Mouse (Mus musculus) hindbrain, embryonic 15.5 days (tissue): Measurements from ENCODE around the gene Gm21983. TPM values are rescaled to one million over a fixed set of nuclear protein-coding genes. Genes with fewer than 3 reads are reported as not detected.

Experiments
- ATAC-seq: fragments of 200-750 bp; cut with Nextera tagmentation; 2 replicates; pipeline ENCODE4 v1.8.0; 2017; ENCODE audit warnings: low read depth, moderate number of reproducible peaks, moderate TSS enrichment; ENCODE audit not compliant: low FRiP score
- H3K27ac ChIP-seq: fragments of 300-500 bp; sonication (generic); replicated peaks from 2 replicates; pipeline ENCODE4 v1.5.1; 2015; ENCODE audit warnings: mild to moderate bottlenecking, inconsistent platforms
- H3K27me3 ChIP-seq: fragments of 300-500 bp; sonication (generic); 2 replicates; pipeline ENCODE4 v1.6.1; 2015; ENCODE audit warnings: control low read depth, inconsistent platforms
- H3K36me3 ChIP-seq: fragments of 300-500 bp; sonication (generic); 2 replicates; pipeline ENCODE4 v1.6.1; 2015; ENCODE audit warnings: control low read depth, inconsistent platforms
- H3K4me1 ChIP-seq: fragments of 300-500 bp; sonication (generic); replicated peaks from 2 replicates; pipeline ENCODE4 v1.6.1; 2015; ENCODE audit warnings: control low read depth, inconsistent platforms
- H3K4me2 ChIP-seq: fragments of 300-500 bp; sonication (generic); 2 replicates; pipeline ENCODE4 v1.6.1; 2015; ENCODE audit warnings: moderate library complexity, mild to moderate bottlenecking, inconsistent platforms
- H3K4me3 ChIP-seq: fragments of 300-500 bp; sonication (generic); 2 replicates; pipeline ENCODE4 v1.5.1; 2015; ENCODE audit warnings: mild to moderate bottlenecking, inconsistent platforms
- H3K9ac ChIP-seq: fragments of 300-500 bp; sonication (generic); 2 replicates; pipeline ENCODE4 v1.6.1; 2015; ENCODE audit warnings: inconsistent platforms
- H3K9me3 ChIP-seq: fragments of 300-500 bp; sonication (generic); 2 replicates; pipeline ENCODE4 v1.6.1; 2016; ENCODE audit warnings: control low read depth, inconsistent platforms
- WGBS: fragments of 180-500 bp; shearing (Covaris S2); methylation state at CpG from one replicate; pipeline ENCODE4 v1.1.7; 2015; 5-methylcytosine and 5-hydroxymethylcytosine counted together
- polyA plus RNA-seq: library from polyadenylated mRNA; unstranded; fragments of >200 nt; fragmentation: Nextera tagmentation; extraction: Ambion mirVana; gene quantifications from 2 replicates; pipeline ENCODE4 v1.2.1, GENCODE M21; 2015

Gene Gm21983
- polyA plus RNA-seq, result 0.39 and 1.1 TPM in 2 replicates

DNA sequence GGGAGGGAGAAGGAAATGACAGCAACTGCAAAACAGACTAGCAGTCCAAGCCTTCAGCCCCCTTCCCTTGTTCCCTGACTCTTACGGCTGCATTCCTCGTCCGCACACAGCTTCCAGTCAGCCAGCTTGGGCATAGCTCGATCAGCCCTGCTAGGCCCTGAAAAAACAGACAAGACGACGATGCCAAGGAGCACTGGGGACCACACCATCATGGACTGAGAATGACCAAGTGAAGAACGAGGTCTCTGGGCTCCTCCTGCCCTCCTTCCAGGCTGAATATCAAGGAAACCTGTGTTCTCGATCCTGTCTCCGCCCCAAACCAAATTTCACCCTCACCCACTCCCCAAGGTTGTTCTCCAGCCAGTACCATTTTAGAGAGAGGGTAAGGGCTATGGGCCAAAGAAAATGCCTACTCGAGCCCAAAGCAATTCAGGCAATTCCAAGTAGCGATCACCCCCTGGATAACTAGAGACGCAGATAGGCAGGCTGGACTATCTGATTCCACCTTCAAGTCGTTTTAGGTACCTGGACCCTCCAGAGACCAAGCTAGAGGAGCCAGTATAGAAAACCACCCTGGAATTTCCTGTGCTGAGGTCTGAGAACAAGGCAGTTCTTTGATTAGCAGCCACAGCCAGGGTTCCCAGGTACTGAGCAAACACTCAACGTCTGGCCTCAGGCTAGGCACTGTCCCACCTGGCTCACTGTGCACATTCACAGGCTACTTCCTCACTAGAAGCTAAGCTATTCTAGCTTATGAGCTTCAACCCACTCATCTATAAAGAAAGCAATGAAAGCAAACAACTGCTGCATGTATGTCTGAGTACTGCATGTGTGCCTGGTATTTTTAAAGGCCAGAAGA lies at the start of gene Gm21983, which contains the start of gene Mia:
TSS of gene Gm21983 (minus strand) at position 250 of the 859 bp plus-strand sequence.
TSS of gene Mia (minus strand) at position 321 of the 859 bp plus-strand sequence.
- Histone ChIP-seq H3K36me3 (peaks cover 19% of the 10 kb centered on the region), H3K27ac (peak within 1 kb of the TSS; percentile 90), H3K4me1 (peaks cover 20% of the 10 kb centered on the region), H3K27me3 (no peaks in the 10 kb centered on the region), H3K4me2 (no peak within 1 kb of the TSS; the same call in 1 of the 2 replicates), H3K9ac (no peak within 1 kb of the TSS), H3K4me3 (no peak within 1 kb of the TSS), H3K9me3 (no peaks in the 10 kb centered on the region)
- WGBS, result 62% methylated on average over 14 of the region's 14 CpGs
- ATAC-seq, result no peak

DNA sequence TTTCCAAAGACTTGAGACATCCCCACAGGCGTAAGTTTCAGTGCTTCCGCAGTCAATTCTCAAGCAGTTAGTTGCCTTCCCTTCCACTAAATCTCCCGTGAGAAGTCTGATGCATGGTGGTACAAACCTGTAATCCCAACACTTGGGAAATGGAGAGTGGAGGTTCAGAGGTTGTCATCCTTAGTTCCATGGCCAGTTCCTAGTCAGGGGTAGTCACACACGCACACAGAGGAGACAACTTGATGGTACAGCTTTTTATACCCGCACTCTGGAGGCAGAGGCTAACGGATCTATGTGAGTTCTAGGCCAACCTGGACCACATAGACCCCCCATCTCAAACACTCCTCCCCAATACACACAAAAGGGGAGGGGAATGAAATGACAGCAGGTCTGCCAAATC lies 48.0 kb upstream of the Gm21983 start:
- peak overlapping the region; percentile 66 for H3K4me3 ChIP-seq

DNA sequence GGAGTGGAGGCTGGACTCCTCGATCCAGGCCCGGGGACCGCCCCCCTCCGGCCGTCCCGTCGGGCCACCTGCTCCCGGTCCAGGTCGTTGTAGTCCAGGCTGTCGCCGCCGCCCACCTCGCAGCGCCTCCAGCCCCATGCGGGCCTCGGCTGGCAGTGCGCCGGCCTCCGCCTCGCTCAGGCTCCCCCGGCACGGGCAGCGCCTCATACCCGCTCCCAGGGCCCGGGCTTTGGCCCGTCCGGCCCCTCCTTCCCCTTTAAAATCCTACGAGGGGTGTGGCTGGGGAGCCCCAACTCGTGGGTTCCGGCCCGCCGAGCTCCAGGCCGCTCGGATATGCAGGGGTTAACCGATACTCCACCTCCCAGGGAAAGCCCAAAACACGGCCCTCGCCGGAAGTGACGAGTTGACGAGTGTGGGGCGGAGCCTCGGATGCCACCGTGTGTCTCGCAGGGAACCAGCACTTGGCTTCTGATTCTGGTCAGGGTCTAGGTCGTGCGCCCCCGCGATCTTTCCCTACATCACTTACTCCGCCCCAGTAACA lies 47.5 kb upstream of the Gm21983 start, which contains the start of gene Itpkc:
TSS of gene Itpkc (minus strand) at position 381 of the 541 bp plus-strand sequence.
- Histone ChIP-seq H3K9ac (peak within 1 kb of the TSS; percentile 91), H3K9me3 (no peaks in the 10 kb centered on the region), H3K27ac (peak within 1 kb of the TSS; percentile 85), H3K36me3 (no peaks in the 10 kb centered on the region), H3K4me3 (peak within 1 kb of the TSS; percentile 66), H3K4me1 (peaks cover 58% of the 10 kb centered on the region), H3K4me2 (peak within 1 kb of the TSS; percentile 85), H3K27me3 (no peaks in the 10 kb centered on the region)
- WGBS, result under 1% methylated on average over 48 of the region's 49 CpGs
- peak; percentile 81 for ATAC-seq

More for the DNA sequence above, 48.0 kb upstream of the Gm21983 start:
- H3K4me1 ChIP-seq, result peaks cover 58% of the 10 kb centered on the region
- peak overlapping the region; percentile 85 for H3K27ac ChIP-seq
- ATAC-seq, result no peak
- peak overlapping the region; percentile 91 for H3K9ac ChIP-seq
- no peaks in the 10 kb centered on the region for H3K36me3 ChIP-seq
- 18% methylated on average over 6 of the region's 6 CpGs for WGBS
- peak overlapping the region; percentile 85 for H3K4me2 ChIP-seq
- no peaks in the 10 kb centered on the region for H3K9me3 ChIP-seq
- H3K27me3 ChIP-seq, result no peaks in the 10 kb centered on the region

GRCm38 (mm10) chr7:27227676-27228075 lies 46.8 kb upstream of the Gm21983 start:
- H3K27me3 ChIP-seq, result no peaks in the 10 kb centered on the region
- H3K36me3 ChIP-seq, result no peaks in the 10 kb centered on the region; the same call in 1 of the 2 replicates
- H3K9me3 ChIP-seq, result no peaks in the 10 kb centered on the region
- ATAC-seq, result 0 out of 2 replicates have a peak, but pooled peaks have one; percentile 1
- H3K9ac ChIP-seq, result peak overlapping the region; percentile 91
- H3K4me3 ChIP-seq, result peak overlapping the region; percentile 66
- 2% methylated on average over 10 of the region's 10 CpGs for WGBS
- peak overlapping the region; percentile 85 for H3K4me2 ChIP-seq
- H3K27ac ChIP-seq, result peak overlapping the region; percentile 85
- peaks cover 60% of the 10 kb centered on the region for H3K4me1 ChIP-seq

DNA sequence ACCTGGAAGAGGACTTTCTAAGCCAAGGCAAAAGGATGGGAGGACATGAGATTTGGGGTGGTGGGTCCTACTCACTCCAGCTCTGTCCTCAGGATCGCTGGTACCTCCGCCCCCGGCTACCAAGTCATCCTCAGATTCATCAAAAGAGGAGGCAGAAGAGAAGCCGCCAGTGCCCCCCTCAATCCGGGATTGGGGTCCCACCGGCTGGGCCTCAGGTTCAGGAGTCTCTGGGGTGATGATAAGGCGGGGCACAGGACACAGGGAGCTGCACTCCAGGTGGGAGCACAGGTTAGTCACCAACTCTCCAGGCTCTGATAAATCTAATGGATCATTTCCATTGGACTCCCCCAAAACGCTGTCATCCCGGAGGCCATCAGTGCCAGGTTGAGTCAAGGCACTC lies 46.4 kb upstream of the Gm21983 start:
- H3K4me3 ChIP-seq, result peak overlapping the region; percentile 66
- no peaks in the 10 kb centered on the region for H3K9me3 ChIP-seq
- H3K4me2 ChIP-seq, result peak overlapping the region; percentile 85
- H3K9ac ChIP-seq, result peak overlapping the region; percentile 91
- peaks cover 56% of the 10 kb centered on the region for H3K4me1 ChIP-seq
- no peaks in the 10 kb centered on the region for H3K27me3 ChIP-seq
- WGBS, result 31% methylated on average over 9 of the region's 9 CpGs
- peak overlapping the region; percentile 85; the same call in 1 of the 2 replicates for H3K27ac ChIP-seq
- H3K36me3 ChIP-seq, result no peaks in the 10 kb centered on the region; the same call in 1 of the 2 replicates
- no peak for ATAC-seq

DNA sequence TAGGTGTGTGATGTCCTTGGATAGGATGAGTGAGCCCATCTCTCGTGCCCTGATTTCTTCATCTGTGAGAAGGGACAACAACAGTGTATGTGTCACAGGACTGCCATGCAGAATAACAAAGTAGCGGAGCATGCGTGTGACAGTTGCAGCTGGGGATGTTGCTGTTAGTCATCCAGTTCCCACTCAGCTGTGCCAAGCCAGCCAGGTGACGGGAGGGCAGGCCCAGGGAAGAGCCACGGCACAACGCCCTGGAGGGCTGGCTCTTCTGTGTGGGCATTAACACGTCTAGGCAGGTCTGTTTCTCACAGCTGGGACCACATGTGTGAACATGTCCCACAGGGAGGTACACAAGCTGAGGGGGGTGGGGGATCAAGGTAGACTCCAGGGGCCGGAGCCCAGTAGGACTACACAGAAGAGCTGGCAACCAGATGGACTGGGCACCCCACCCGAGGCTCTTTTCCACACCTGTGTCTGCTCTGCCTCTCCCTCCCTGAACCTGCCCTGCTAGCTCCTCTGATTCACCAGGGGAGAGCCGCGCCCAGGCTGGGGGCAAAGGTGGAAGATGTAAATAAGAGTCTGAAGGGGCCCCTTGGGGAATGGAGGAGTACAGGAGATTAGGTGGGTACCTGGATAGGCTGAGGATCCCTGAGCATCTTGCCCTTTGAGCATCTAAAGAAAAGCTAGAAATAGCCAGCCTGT lies 44.1 kb upstream of the Gm21983 start:
- no peak for ATAC-seq
- Histone ChIP-seq H3K9ac (peak overlapping the region; percentile 91), H3K36me3 (no peaks in the 10 kb centered on the region; the same call in 1 of the 2 replicates), H3K4me3 (peak overlapping the region; percentile 66), H3K4me1 (peaks cover 53% of the 10 kb centered on the region), H3K27ac (no peak overlapping the region), H3K9me3 (no peaks in the 10 kb centered on the region), H3K27me3 (no peaks in the 10 kb centered on the region), H3K4me2 (peak overlapping the region; percentile 85)
- 65% methylated on average over 11 of the region's 11 CpGs for WGBS

- 89% methylated on average over 1 of the region's 1 CpGs for WGBS
- H3K4me1 ChIP-seq, result peaks cover 45% of the 10 kb centered on the region
These were observed 41.7 kb upstream of the Gm21983 start for GRCm38 (mm10) chr7:27222538-27222937.

DNA sequence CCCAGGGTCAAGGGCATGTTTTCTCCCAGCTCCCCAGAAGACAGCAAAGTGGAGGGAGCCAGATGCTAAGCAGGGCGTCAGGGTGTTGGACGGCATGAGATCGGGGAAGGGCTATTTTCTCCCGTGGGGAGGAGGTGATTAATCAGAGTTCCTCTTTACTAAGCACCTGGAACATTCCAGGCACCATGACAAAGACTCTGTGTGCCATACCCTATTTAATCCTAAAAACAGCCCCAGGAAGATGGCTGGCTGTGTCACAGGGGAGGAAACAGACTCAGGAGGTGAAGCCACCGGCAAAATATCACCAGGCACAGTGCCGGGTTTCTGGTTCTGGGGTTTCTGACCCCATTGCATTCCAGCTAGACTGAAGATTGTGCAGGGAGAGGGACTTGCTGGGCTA lies 41.1 kb upstream of the Gm21983 start:
- Histone ChIP-seq H3K4me1 (peaks cover 39% of the 10 kb centered on the region), H3K27me3 (no peaks in the 10 kb centered on the region), H3K4me2 (no peak overlapping the region), H3K36me3 (peaks cover 22% of the 10 kb centered on the region; the same call in 1 of the 2 replicates), H3K9ac (no peak overlapping the region), H3K4me3 (no peak overlapping the region), H3K9me3 (no peaks in the 10 kb centered on the region), H3K27ac (no peak overlapping the region)
- WGBS, result 78% methylated on average over 6 of the region's 6 CpGs
- ATAC-seq, result no peak

More at GRCm38 (mm10) chr7:27222538-27222937, 41.7 kb upstream of the Gm21983 start:
- Histone ChIP-seq H3K36me3 (peaks cover 18% of the 10 kb centered on the region; the same call in 1 of the 2 replicates), H3K4me2 (no peak overlapping the region), H3K27me3 (no peaks in the 10 kb centered on the region), H3K9ac (no peak overlapping the region), H3K4me3 (no peak overlapping the region), H3K27ac (no peak overlapping the region), H3K9me3 (no peaks in the 10 kb centered on the region)
- no peak for ATAC-seq

DNA sequence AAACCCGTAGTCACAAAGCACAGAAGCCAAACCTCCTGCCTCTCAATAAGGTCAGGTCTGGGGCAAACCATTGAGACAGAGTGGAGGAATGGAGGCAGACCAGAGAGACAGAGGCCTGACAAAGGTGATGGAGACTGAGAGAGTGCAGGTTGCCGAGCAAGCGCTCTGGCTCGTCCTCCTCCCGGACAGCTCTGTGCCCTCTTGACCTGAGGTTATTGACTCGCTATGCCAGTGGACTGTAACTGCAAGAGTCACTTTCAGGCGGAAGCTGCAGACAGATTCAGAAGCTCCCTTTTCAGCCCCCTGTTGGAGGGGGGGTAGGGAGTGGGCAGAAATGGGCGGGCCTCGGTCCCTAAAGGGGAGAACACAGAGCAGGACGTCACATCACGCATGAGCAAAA lies 39.1 kb upstream of the Gm21983 start:
- WGBS, result 66% methylated on average over 11 of the region's 11 CpGs
- H3K9ac ChIP-seq, result no peak overlapping the region
- peaks cover 19% of the 10 kb centered on the region for H3K4me1 ChIP-seq
- no peak overlapping the region for H3K4me3 ChIP-seq
- no peak overlapping the region for H3K4me2 ChIP-seq
- no peak overlapping the region for H3K27ac ChIP-seq
- ATAC-seq, result no peak
- no peaks in the 10 kb centered on the region for H3K27me3 ChIP-seq
- peaks cover 31% of the 10 kb centered on the region; the same call in 1 of the 2 replicates for H3K36me3 ChIP-seq
- H3K9me3 ChIP-seq, result no peaks in the 10 kb centered on the region

DNA sequence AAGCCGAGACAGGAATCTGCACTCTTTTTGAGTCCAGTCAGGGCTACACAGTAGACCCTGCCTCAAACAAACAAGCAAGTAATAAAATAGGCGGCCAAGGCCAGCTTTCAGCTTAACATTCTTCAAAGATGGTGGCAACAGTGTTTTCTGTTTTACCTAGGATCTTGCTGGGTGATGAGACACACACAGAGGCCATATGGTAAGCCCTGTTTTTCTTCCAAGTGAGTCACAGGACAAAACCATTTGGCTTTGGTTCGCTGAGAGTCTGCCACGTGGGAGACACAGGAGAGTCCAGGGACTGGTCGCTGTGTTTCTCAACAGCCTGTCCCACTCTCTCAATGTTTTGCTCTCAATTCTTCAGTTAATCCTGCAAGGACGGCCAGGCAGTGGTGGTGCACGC lies 37.7 kb upstream of the Gm21983 start:
- peaks cover 6% of the 10 kb centered on the region for H3K4me1 ChIP-seq
- peaks cover 41% of the 10 kb centered on the region for H3K36me3 ChIP-seq
- no peak for ATAC-seq
- H3K9ac ChIP-seq, result no peak overlapping the region
- H3K4me2 ChIP-seq, result no peak overlapping the region
- H3K4me3 ChIP-seq, result no peak overlapping the region
- 87% methylated on average over 7 of the region's 7 CpGs for WGBS
- no peak overlapping the region for H3K27ac ChIP-seq
- H3K9me3 ChIP-seq, result no peaks in the 10 kb centered on the region
- H3K27me3 ChIP-seq, result no peaks in the 10 kb centered on the region

- 83% methylated on average over 2 of the region's 2 CpGs for WGBS
- Histone ChIP-seq H3K9me3 (no peaks in the 10 kb centered on the region), H3K9ac (no peak overlapping the region), H3K27me3 (no peaks in the 10 kb centered on the region), H3K36me3 (peaks cover 76% of the 10 kb centered on the region), H3K4me2 (no peak overlapping the region), H3K27ac (no peak overlapping the region), H3K4me1 (no peaks in the 10 kb centered on the region), H3K4me3 (no peak overlapping the region)
- no peak for ATAC-seq
These were observed 31.7 kb upstream of the Gm21983 start for GRCm38 (mm10) chr7:27212626-27213025.
